Mouse (Mus musculus) embryonic facial prominence, embryonic 15.5 days (tissue): ENCODE results near the gene Flot2. TPM values are rescaled to one million over a fixed set of nuclear protein-coding genes. Genes with fewer than 3 reads are reported as not detected.
"Not testable (repeated sequence)": the region's sequence is repeated elsewhere in the genome, so short reads cannot be mapped to it uniquely, and the experiment has no call there.

ENCODE experiments used
- ATAC-seq: fragments of 200-750 bp; cut with Nextera tagmentation; 2 replicates; pipeline ENCODE4 v1.8.0; 2017; ENCODE audit warnings: low read depth, moderate TSS enrichment; ENCODE audit not compliant: insufficient number of reproducible peaks, low FRiP score, low TSS enrichment
- H3K27ac ChIP-seq: fragments of 300-500 bp; sonication (generic); replicated peaks from 2 replicates; pipeline ENCODE4 v1.5.1; 2015; ENCODE audit warnings: mild to moderate bottlenecking, inconsistent platforms
- H3K27me3 ChIP-seq: fragments of 300-500 bp; sonication (generic); 2 replicates; pipeline ENCODE4 v1.6.1; 2015; ENCODE audit warnings: inconsistent platforms
- H3K36me3 ChIP-seq: fragments of 300-500 bp; sonication (generic); 2 replicates; pipeline ENCODE4 v1.6.1; 2015; ENCODE audit warnings: mild to moderate bottlenecking, inconsistent platforms
- H3K4me1 ChIP-seq: fragments of 300-500 bp; sonication (generic); 2 replicates; pipeline ENCODE4 v1.6.1; 2015; ENCODE audit warnings: inconsistent platforms
- H3K4me2 ChIP-seq: fragments of 300-500 bp; sonication (generic); replicated peaks from 2 replicates; pipeline ENCODE4 v1.6.1; 2015; ENCODE audit warnings: mild to moderate bottlenecking, inconsistent platforms
- H3K4me3 ChIP-seq: fragments of 300-500 bp; sonication (generic); replicated peaks from 2 replicates; pipeline ENCODE4 v1.5.1; 2015; ENCODE audit warnings: mild to moderate bottlenecking, inconsistent platforms
- H3K9ac ChIP-seq: fragments of 300-500 bp; sonication (generic); 2 replicates; pipeline ENCODE4 v1.6.1; 2015; ENCODE audit warnings: inconsistent platforms
- H3K9me3 ChIP-seq: fragments of 300-500 bp; sonication (generic); replicated peaks from 2 replicates; pipeline ENCODE4 v1.6.1; 2016; ENCODE audit warnings: inconsistent platforms
- WGBS: fragments of 180-500 bp; shearing (Covaris S2); methylation state at CpG from one replicate; pipeline ENCODE4 v1.1.7; 2015; 5-methylcytosine and 5-hydroxymethylcytosine counted together
- polyA plus RNA-seq: library from polyadenylated mRNA; unstranded; fragments of >200 nt; fragmentation: Nextera tagmentation; extraction: Ambion mirVana; gene quantifications from 2 replicates; pipeline ENCODE4 v1.2.1, GENCODE M21; 2015

The Flot2 gene
- polyA plus RNA-seq, 1 experiment from 2014 or later, result 65.5 TPM

- Histone ChIP-seq H3K9ac (peak overlapping the region; percentile 71), H3K27ac (peak overlapping the region; percentile 90), H3K4me2 (peak overlapping the region; percentile 91), H3K9me3 (no peaks in the 10 kb centered on the region), H3K27me3 (no peaks in the 10 kb centered on the region), H3K4me1 (peaks cover 30% of the 10 kb centered on the region), H3K36me3 (peaks cover 36% of the 10 kb centered on the region), H3K4me3 (peak overlapping the region; percentile 72)
- ATAC-seq, result no peak
- 8% methylated on average over 5 of the region's 5 CpGs for WGBS
These were observed 4.9 kb upstream of the Flot2 start for GRCm38 (mm10) chr11:78032809-78033195.

GRCm38 (mm10) chr11:78033931-78034617 is 3.7 kb upstream of the Flot2 start:
- Histone ChIP-seq H3K4me2 (no peak overlapping the region), H3K27me3 (no peaks in the 10 kb centered on the region), H3K9me3 (no peaks in the 10 kb centered on the region), H3K36me3 (peaks cover 24% of the 10 kb centered on the region), H3K4me1 (peaks cover 42% of the 10 kb centered on the region), H3K9ac (no peak overlapping the region), H3K27ac (no peak overlapping the region), H3K4me3 (no peak overlapping the region)
- no peak for ATAC-seq
- 90% methylated on average over 23 of the region's 23 CpGs for WGBS

- no peak overlapping the region for H3K27ac ChIP-seq
- H3K4me2 ChIP-seq, result no peak overlapping the region
- H3K4me3 ChIP-seq, result no peak overlapping the region
- no peaks in the 10 kb centered on the region for H3K9me3 ChIP-seq
- H3K36me3 ChIP-seq, result peaks cover 15% of the 10 kb centered on the region
- no peaks in the 10 kb centered on the region for H3K27me3 ChIP-seq
- 74% methylated on average over 10 of the region's 10 CpGs for WGBS
- no peak for ATAC-seq
- 0 out of 2 replicates have a peak overlapping the region, but pooled peaks have one; percentile 81 for H3K9ac ChIP-seq
- peaks cover 38% of the 10 kb centered on the region for H3K4me1 ChIP-seq
These were observed 940 bp upstream of the Flot2 start for GRCm38 (mm10) chr11:78036791-78037190.

GRCm38 (mm10) chr11:78040878-78041277 is 3.1 kb downstream of the Flot2 start:
- no peak overlapping the region for H3K27ac ChIP-seq
- no peak overlapping the region for H3K4me3 ChIP-seq
- H3K4me1 ChIP-seq, result peaks cover 35% of the 10 kb centered on the region
- 68% methylated on average over 2 of the region's 2 CpGs for WGBS
- no peak overlapping the region for H3K9ac ChIP-seq
- H3K4me2 ChIP-seq, result no peak overlapping the region
- no peaks in the 10 kb centered on the region for H3K9me3 ChIP-seq
- no peaks in the 10 kb centered on the region for H3K27me3 ChIP-seq
- H3K36me3 ChIP-seq, result no peaks in the 10 kb centered on the region
- no peak for ATAC-seq

GRCm38 (mm10) chr11:78042290-78042870 is 4.6 kb downstream of the Flot2 start:
- H3K4me2 ChIP-seq, H3K9ac ChIP-seq, H3K36me3 ChIP-seq, H3K27ac ChIP-seq, H3K4me3 ChIP-seq, H3K9me3 ChIP-seq, H3K27me3 ChIP-seq, ATAC-seq: not testable (repeated sequence)
- WGBS, result 93% methylated on average over 4 of the region's 4 CpGs
- H3K4me1 ChIP-seq, result peaks cover 29% of the 10 kb centered on the region

GRCm38 (mm10) chr11:78044758-78045251 is 7.1 kb downstream of the Flot2 start:
- 58% methylated on average over 5 of the region's 5 CpGs for WGBS
- Histone ChIP-seq H3K4me3 (no peak overlapping the region), H3K9me3 (no peaks in the 10 kb centered on the region), H3K36me3 (peaks cover 8% of the 10 kb centered on the region; the same call in 1 of the 2 replicates), H3K9ac (no peak overlapping the region), H3K27me3 (no peaks in the 10 kb centered on the region), H3K27ac (no peak overlapping the region), H3K4me1 (peaks cover 9% of the 10 kb centered on the region), H3K4me2 (no peak overlapping the region)
- ATAC-seq, result peak; percentile 24; the same call in 1 of the 2 replicates

- H3K36me3 ChIP-seq, result peaks cover 33% of the 10 kb centered on the region
- H3K9me3 ChIP-seq, H3K9ac ChIP-seq, H3K4me3 ChIP-seq, H3K4me2 ChIP-seq, H3K4me1 ChIP-seq, H3K27me3 ChIP-seq, H3K27ac ChIP-seq, ATAC-seq: not testable (repeated sequence)
- 85% methylated on average over 4 of the region's 4 CpGs for WGBS
These were observed 10.9 kb downstream of the Flot2 start for GRCm38 (mm10) chr11:78048637-78049036.

GRCm38 (mm10) chr11:78053078-78053477 is 15.3 kb downstream of the Flot2 start:
- no peak overlapping the region for H3K4me3 ChIP-seq
- no peak overlapping the region for H3K4me2 ChIP-seq
- H3K4me1 ChIP-seq, result no peaks in the 10 kb centered on the region
- no peaks in the 10 kb centered on the region for H3K27me3 ChIP-seq
- H3K27ac ChIP-seq, result no peak overlapping the region
- H3K9ac ChIP-seq, result no peak overlapping the region
- H3K36me3 ChIP-seq, result peaks cover 64% of the 10 kb centered on the region
- no peak for ATAC-seq
- 93% methylated on average over 8 of the region's 8 CpGs for WGBS
- H3K9me3 ChIP-seq, result no peaks in the 10 kb centered on the region

GRCm38 (mm10) chr11:78056946-78057345 is 19.2 kb downstream of the Flot2 start:
- Histone ChIP-seq H3K36me3 (peaks cover 58% of the 10 kb centered on the region), H3K4me3 (no peak overlapping the region), H3K27ac (no peak overlapping the region), H3K9me3 (no peaks in the 10 kb centered on the region), H3K9ac (no peak overlapping the region), H3K27me3 (no peaks in the 10 kb centered on the region), H3K4me1 (no peaks in the 10 kb centered on the region), H3K4me2 (no peak overlapping the region)
- WGBS, result 80% methylated on average over 8 of the region's 8 CpGs
- ATAC-seq, result no peak

- Histone ChIP-seq H3K27me3 (no peaks in the 10 kb centered on the region), H3K4me2 (no peak overlapping the region), H3K27ac (no peak overlapping the region), H3K4me3 (no peak overlapping the region), H3K36me3 (peaks cover 39% of the 10 kb centered on the region), H3K9ac (no peak overlapping the region), H3K4me1 (no peaks in the 10 kb centered on the region), H3K9me3 (no peaks in the 10 kb centered on the region)
- peak; percentile 61; the same call in 1 of the 2 replicates for ATAC-seq
- 53% methylated on average over 9 of the region's 9 CpGs for WGBS
These were observed 22.4 kb downstream of the Flot2 start for GRCm38 (mm10) chr11:78059833-78060757.

GRCm38 (mm10) chr11:78062563-78062962 is 24.8 kb downstream of the Flot2 start:
- WGBS, result 84% methylated on average over 1 of the region's 1 CpGs
- H3K9me3 ChIP-seq, result no peaks in the 10 kb centered on the region
- no peak overlapping the region for H3K4me2 ChIP-seq
- H3K27ac ChIP-seq, result no peak overlapping the region
- no peaks in the 10 kb centered on the region for H3K4me1 ChIP-seq
- no peaks in the 10 kb centered on the region for H3K27me3 ChIP-seq
- no peak overlapping the region for H3K9ac ChIP-seq
- ATAC-seq, result no peak
- H3K4me3 ChIP-seq, result no peak overlapping the region
- peaks cover 23% of the 10 kb centered on the region for H3K36me3 ChIP-seq
